Mouse (Mus musculus): ENCODE data around the gene Pknox2. TPM values are rescaled to one million over a fixed set of nuclear protein-coding genes. Genes with fewer than 3 reads are reported as not detected.

Gene Pknox2
- total RNA-seq, 2 experiments from 2014 or later, result 5.2 to 5.8 TPM

GRCm38 (mm10) chr9:36858677-36859076, 288.5 kb downstream of the Pknox2 start:
- DNase-seq, result no peak
- intact Hi-C loops (cut with DNase I), result no loop called here

GRCm38 (mm10) chr9:36857476-36858117, 289.6 kb downstream of the Pknox2 start:
- DNase-seq, result no peak
- intact Hi-C loops (cut with DNase I), result no loop called here

- DNase-seq, result no peak
- intact Hi-C loops (cut with DNase I), result no loop called here
Observed at GRCm38 (mm10) chr9:36856351-36856750, 290.9 kb downstream of the Pknox2 start.

- no peak for DNase-seq
- intact Hi-C loops (cut with DNase I), result no loop called here
Observed at GRCm38 (mm10) chr9:36852175-36852574, 295.0 kb downstream of the Pknox2 start.

- peak in 1 of 2 experiments; percentile 3 for DNase-seq
- intact Hi-C loops (cut with DNase I), result no loop called here
Observed at GRCm38 (mm10) chr9:36850091-36850490, 297.1 kb downstream of the Pknox2 start.

GRCm38 (mm10) chr9:36848661-36849060, 298.5 kb downstream of the Pknox2 start:
- intact Hi-C loops (cut with DNase I), result no loop called here
- DNase-seq, result no peak

GRCm38 (mm10) chr9:36846346-36846745, 300.9 kb downstream of the Pknox2 start:
- intact Hi-C loops (cut with DNase I), result no loop called here
- no peak for DNase-seq

Other genes with a start within 250 kb of the Pknox2 start
- gene Tmem218, start 60.8 kb upstream of the Pknox2 start, total RNA-seq (2021), result 1 to 10 TPM; 6.2 to 6.4 TPM
- gene Slc37a2, start 108.3 kb upstream of the Pknox2 start, total RNA-seq (2021), result 1 to 10 TPM; 1.4 to 2.1 TPM
- 1 to 10 TPM; 2.3 to 2.9 TPM for gene Ccdc15, start 201.0 kb upstream of the Pknox2 start, total RNA-seq (2021)
- under 1 TPM in 1 of 2 experiments, not detected in 1; 0.24 TPM for gene Hepacam, start 219.9 kb upstream of the Pknox2 start, total RNA-seq (2021)

All from heart, postnatal 10 days (tissue).